Mouse (Mus musculus) spleen, adult 2 months (tissue): ENCODE data around the gene Cpeb1. TPM values are rescaled to one million over a fixed set of nuclear protein-coding genes. Genes with fewer than 3 reads are reported as not detected.

Source experiments
- DNase-seq, 2 experiments: peaks; one replicate each; pipeline versions ENCODE4 v3.0.0 to v3.0.0-alpha.2; 2012 to 2021; ENCODE audit warnings: low spot score in 2 of 2, low read depth in 1 of 2
- H3K27ac ChIP-seq: fragments of 200-500 bp; 2 replicates; pipeline ENCODE4 v1.5.1; 2012; ENCODE audit warnings: low read length, inconsistent platforms; ENCODE audit not compliant: insufficient read depth
- H3K27me3 ChIP-seq: fragments of 200-500 bp; 2 replicates; pipeline ENCODE4 v1.6.1; 2012; ENCODE audit warnings: mild to moderate bottlenecking, moderate library complexity, low read length, inconsistent platforms; ENCODE audit not compliant: control insufficient read depth, insufficient read depth
- H3K36me3 ChIP-seq: fragments of 200-500 bp; 2 replicates; pipeline ENCODE4 v1.6.1; 2012; ENCODE audit warnings: mild to moderate bottlenecking, low read length, inconsistent platforms; ENCODE audit not compliant: control insufficient read depth, insufficient read depth
- H3K4me1 ChIP-seq: fragments of 200-500 bp; 2 replicates; pipeline ENCODE4 v1.6.1; 2011; ENCODE audit warnings: inconsistent platforms; ENCODE audit not compliant: control insufficient read depth, insufficient read depth, insufficient read length
- H3K4me3 ChIP-seq: fragments of 200-500 bp; 2 replicates; pipeline ENCODE4 v1.5.1; 2011; ENCODE audit warnings: mild to moderate bottlenecking, inconsistent platforms; ENCODE audit not compliant: insufficient read depth, insufficient read length; ENCODE audit errors: extremely low read depth
- CTCF ChIP-seq: fragments of 200-500 bp; IDR thresholded peaks from 2 replicates; pipeline ENCODE4 v1.5.1; 2011; ENCODE audit warnings: mild to moderate bottlenecking, inconsistent platforms; ENCODE audit not compliant: insufficient read depth, insufficient read length, insufficient replicate concordance; ENCODE audit errors: extremely low read depth
- POLR2A ChIP-seq: fragments of 200-500 bp; IDR thresholded peaks from 2 replicates; pipeline ENCODE4 v1.6.1; 2011; ENCODE audit warnings: low read depth, low read length, inconsistent platforms
- WGBS: fragments of 180-500 bp; shearing (Covaris S2); methylation state at CpG from one replicate; pipeline ENCODE4 v1.1.7; 2018; 5-methylcytosine and 5-hydroxymethylcytosine counted together
- polyA plus RNA-seq: library from polyadenylated mRNA; depleted of rRNA; stranded (reverse); fragments of >200 nt; gene quantifications from 2 replicates; pipeline ENCODE4 v1.2.3, GENCODE M21; 2012

Cpeb1 gene
- polyA plus RNA-seq, 1 experiment = 1.1 TPM

DNA sequence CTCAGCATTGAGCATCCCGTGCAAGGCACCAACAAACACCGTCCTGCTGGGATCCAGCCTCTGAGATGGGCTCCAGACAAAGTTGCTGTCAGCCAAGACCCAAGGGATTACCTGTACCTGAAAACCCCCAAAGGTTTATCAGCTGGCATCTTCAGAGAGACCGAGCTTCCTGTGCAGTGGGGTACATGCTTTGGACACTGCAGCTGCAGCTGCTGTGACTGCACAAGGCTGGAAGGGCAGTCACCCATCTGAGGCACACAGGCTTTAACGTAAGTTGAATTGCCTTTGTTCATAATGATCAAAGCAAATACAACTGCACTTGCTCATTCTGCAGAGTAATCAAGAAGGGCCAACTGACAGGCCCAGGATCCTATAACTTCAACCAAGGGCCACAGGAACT is 103.4 kb downstream of the Cpeb1 start:
- Histone ChIP-seq H3K4me3 (no peak overlapping the region), H3K27ac (no peak overlapping the region), H3K36me3 (no peaks in the 10 kb centered on the region), H3K4me1 (no peaks in the 10 kb centered on the region), H3K27me3 (no peaks in the 10 kb centered on the region)
- 83% methylated on average over 4 of the region's 4 CpGs for WGBS
- TF ChIP-seq POLR2A = no peak
- no peak for TF ChIP-seq CTCF
- no peak for DNase-seq

GRCm38 (mm10) chr7:81348206-81348605 is 107.1 kb downstream of the Cpeb1 start:
- Histone ChIP-seq H3K36me3 (peaks cover 4% of the 10 kb centered on the region), H3K27me3 (no peaks in the 10 kb centered on the region), H3K4me1 (peaks cover 10% of the 10 kb centered on the region; the same call in 1 of the 2 replicates), H3K4me3 (no peak overlapping the region), H3K27ac (no peak overlapping the region)
- WGBS = 57% methylated on average over 7 of the region's 7 CpGs
- no peak for DNase-seq
- TF ChIP-seq POLR2A (no peak), CTCF (no peak)

GRCm38 (mm10) chr7:81345447-81346170 is 109.7 kb downstream of the Cpeb1 start:
- Histone ChIP-seq H3K4me1 (peaks cover 11% of the 10 kb centered on the region; the same call in 1 of the 2 replicates), H3K27ac (peak overlapping the region; percentile 72), H3K36me3 (peaks cover 15% of the 10 kb centered on the region), H3K27me3 (no peaks in the 10 kb centered on the region), H3K4me3 (peak overlapping the region; percentile 64)
- no peak for DNase-seq
- 62% methylated on average over 15 of the region's 15 CpGs for WGBS
- TF ChIP-seq POLR2A (no peak; the same call in 1 of the 2 replicates), CTCF (no peak)

DNA sequence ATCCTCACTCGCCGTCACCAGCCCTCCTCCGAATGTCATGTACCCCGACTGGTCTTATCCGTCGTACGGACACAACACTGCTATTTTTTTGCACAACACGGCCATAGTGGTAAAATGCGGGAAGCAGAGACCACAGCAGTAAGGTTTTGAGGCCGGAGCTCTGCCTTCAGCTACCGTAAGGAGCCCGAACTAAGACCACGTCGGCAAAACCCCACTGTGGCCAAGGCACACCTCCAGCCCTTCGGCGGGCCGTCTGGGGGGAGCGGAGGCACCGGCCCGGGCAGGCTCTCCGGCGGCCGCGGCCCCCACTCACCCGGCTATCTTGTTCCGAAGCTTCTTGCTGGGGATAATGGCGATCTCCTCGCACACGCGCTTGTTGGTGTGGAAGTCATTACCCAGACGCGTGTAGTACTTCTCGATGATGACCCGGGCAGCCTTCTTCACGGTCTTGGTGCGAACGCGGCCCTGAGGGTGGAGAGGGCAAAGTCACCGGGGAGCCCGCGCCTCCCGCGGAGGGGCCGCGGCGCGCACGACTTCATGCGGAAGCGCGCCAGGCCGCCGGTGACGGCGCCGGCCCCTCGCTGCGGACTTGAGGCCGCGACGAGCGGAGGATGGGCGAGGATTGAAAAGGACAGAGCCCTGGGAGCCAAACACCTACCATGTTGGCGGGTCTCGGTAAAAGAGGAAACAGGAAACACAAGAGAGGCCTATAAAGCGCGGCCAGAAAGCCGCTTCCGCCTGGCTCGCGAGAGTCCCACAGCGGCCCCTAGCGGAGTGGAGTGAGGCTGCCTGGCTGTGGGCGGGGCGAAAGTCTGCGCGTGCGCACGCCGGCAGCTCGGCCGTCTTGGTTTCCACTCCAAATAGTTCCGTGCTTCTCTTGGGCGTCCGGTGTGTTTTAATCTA is 110.5 kb downstream of the Cpeb1 start, which contains the start of gene Rps17:
Gene Rps17, minus strand, starts transcription at position 711 of the 903 bp plus-strand sequence.
- TF ChIP-seq POLR2A = peak; percentile 64
- TF ChIP-seq CTCF = peak; percentile 96
- under 1% methylated on average over 85 of the region's 85 CpGs for WGBS
- H3K4me1 ChIP-seq = peaks cover 11% of the 10 kb centered on the region; the same call in 1 of the 2 replicates
- DNase-seq = peak; percentile 91
- H3K4me3 ChIP-seq = peak within 1 kb of the TSS; percentile 88
- no peaks in the 10 kb centered on the region for H3K27me3 ChIP-seq
- peaks cover 21% of the 10 kb centered on the region for H3K36me3 ChIP-seq
- H3K27ac ChIP-seq = peak within 1 kb of the TSS; percentile 80

- TF ChIP-seq POLR2A (no peak), CTCF (no peak)
- H3K4me3 ChIP-seq = peak overlapping the region; percentile 88; the same call in 1 of the 2 replicates
- no peak for DNase-seq
- H3K27ac ChIP-seq = no peak overlapping the region
- peaks cover 21% of the 10 kb centered on the region for H3K36me3 ChIP-seq
- peaks cover 11% of the 10 kb centered on the region; the same call in 1 of the 2 replicates for H3K4me1 ChIP-seq
- 9% methylated on average over 10 of the region's 10 CpGs for WGBS
- no peaks in the 10 kb centered on the region for H3K27me3 ChIP-seq
Observed at GRCm38 (mm10) chr7:81343831-81344230, 111.4 kb downstream of the Cpeb1 start.

- 38% methylated on average over 8 of the region's 8 CpGs for WGBS
- DNase-seq = no peak
- H3K27me3 ChIP-seq = no peaks in the 10 kb centered on the region
- H3K36me3 ChIP-seq = peaks cover 23% of the 10 kb centered on the region
- TF ChIP-seq CTCF = no peak
- TF ChIP-seq POLR2A = no peak
- peaks cover 11% of the 10 kb centered on the region; the same call in 1 of the 2 replicates for H3K4me1 ChIP-seq
- no peak overlapping the region for H3K4me3 ChIP-seq
- no peak overlapping the region for H3K27ac ChIP-seq
Observed at GRCm38 (mm10) chr7:81343316-81343715, 111.9 kb downstream of the Cpeb1 start.
